Mouse (Mus musculus) G1E (cell line): ENCODE measurements around the gene Racgap1.

Experiments used
- CTCF ChIP-seq: IDR thresholded peaks from 2 replicates; pipeline ENCODE4 v1.5.1; 2012; ENCODE audit warnings: low read depth, low read length, inconsistent platforms, mixed read lengths
- GATA1 ChIP-seq: IDR thresholded peaks from 2 replicates; pipeline ENCODE4 v1.6.1; 2012; ENCODE audit warnings: borderline replicate concordance, low read length, inconsistent platforms, mixed read lengths

- TF ChIP-seq GATA1 (no peak), CTCF (no peak)
Observed at GRCm38 (mm10) chr15:99661121-99661830, 9.8 kb upstream of the Racgap1 start.
